Mouse (Mus musculus): ENCODE data around the gene Cwf19l1. TPM values are rescaled to one million over a fixed set of nuclear protein-coding genes. Genes with fewer than 3 reads are reported as not detected.

Gene Cwf19l1
- polyA plus RNA-seq, 1 experiment, result 9.9 TPM

DNA sequence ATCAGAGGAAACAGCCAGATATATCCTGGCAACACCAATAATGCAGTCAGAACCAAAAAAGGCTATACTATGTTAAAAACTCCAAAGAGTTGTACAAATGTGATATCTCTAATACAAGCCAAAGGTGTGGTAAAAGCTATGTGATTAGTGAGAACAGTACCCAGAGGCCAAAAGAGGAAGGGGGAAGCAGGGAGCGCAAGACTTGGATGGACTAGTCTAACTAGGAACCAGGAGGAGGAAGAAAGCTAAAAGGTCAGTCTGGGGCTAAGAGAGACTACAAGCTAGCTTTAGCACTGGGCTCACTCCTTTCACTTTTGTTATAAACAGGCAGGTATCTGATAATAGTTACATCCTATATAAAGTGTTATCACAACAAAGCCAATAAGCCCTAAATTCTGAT is 31.3 kb downstream of the Cwf19l1 start:
- H3K27ac ChIP-seq (ENCODE audit: insufficient read depth, low read depth, low read length), result no peak overlapping the region
- H3K27me3 ChIP-seq (replicated peaks; ENCODE audit: control insufficient read depth, insufficient read depth, low read length), result no peaks in the 10 kb centered on the region
- no peak for DNase-seq
- H3K36me3 ChIP-seq (ENCODE audit: control insufficient read depth, insufficient read depth, low read length), result peaks cover 2% of the 10 kb centered on the region
- no peak for TF ChIP-seq POLR2A (IDR thresholded peaks at IDR 0.05; ENCODE audit: low read depth, low read length)
- no peak for TF ChIP-seq CTCF (conservative IDR thresholded peaks at IDR 0.05; ENCODE audit: insufficient read depth, insufficient read length, low read depth, low read length)
- 59% methylated on average over 1 of the region's 1 CpGs for WGBS
- no peak overlapping the region for H3K4me3 ChIP-seq (ENCODE audit: insufficient read depth, low read depth, low read length)
- peaks cover 22% of the 10 kb centered on the region; the same call in 1 of the 2 replicates for H3K4me1 ChIP-seq (ENCODE audit: control insufficient read depth, insufficient read depth, low read length)

DNA sequence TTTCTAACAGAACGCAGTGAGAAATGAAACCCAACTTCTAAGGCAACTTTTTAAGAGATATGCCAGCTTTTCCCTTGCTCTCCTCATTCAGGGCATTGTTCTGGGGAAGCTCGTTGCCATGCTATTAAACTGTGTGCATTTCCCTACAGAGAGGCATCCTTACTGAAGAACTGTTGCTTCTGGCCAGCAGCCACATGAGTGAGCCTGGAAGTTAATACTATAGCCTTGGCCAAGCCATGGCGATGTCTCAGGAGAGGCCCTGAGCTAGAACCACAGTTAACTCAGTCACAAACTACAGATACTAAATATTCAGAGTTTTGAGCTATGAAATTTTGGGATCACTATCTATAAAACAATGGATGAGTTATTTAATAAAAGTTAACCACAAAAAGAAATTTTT is 32.7 kb downstream of the Cwf19l1 start:
- H3K36me3 ChIP-seq (ENCODE audit: control insufficient read depth, insufficient read depth, low read length), result peaks cover 6% of the 10 kb centered on the region
- DNase-seq, result no peak
- 64% methylated on average over 3 of the region's 3 CpGs for WGBS

DNA sequence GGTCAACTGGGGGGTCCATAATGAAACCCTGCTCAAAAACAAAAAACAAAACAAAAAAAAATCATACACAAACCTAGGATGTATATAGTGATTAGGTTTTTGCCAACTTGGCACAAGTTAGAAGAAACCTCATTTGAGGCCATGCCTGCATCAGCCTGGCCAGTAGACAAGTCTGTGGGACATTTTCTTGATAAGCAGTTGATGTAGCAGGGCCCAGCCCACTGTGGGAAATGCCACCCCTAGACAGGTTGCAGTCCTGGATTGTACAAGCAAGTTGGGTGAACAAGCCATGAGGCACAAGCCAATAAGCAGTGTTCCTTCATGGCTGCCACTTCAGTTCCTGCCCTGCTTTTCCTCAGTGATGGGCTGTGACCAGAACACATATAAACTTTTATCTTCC is 34.8 kb downstream of the Cwf19l1 start:
- H3K4me3 ChIP-seq (ENCODE audit: insufficient read depth, low read depth, low read length), result no peak overlapping the region
- H3K4me1 ChIP-seq (ENCODE audit: control insufficient read depth, insufficient read depth, low read length), result peaks cover 10% of the 10 kb centered on the region; the same call in 1 of the 2 replicates
- H3K36me3 ChIP-seq (ENCODE audit: control insufficient read depth, insufficient read depth, low read length), result peaks cover 15% of the 10 kb centered on the region
- H3K27ac ChIP-seq (ENCODE audit: insufficient read depth, low read depth, low read length), result no peak overlapping the region
- DNase-seq, result no peak
- no peak for TF ChIP-seq POLR2A (IDR thresholded peaks at IDR 0.05; ENCODE audit: low read depth, low read length)
- no peak for TF ChIP-seq CTCF (conservative IDR thresholded peaks at IDR 0.05; ENCODE audit: insufficient read depth, insufficient read length, low read depth, low read length)
- H3K27me3 ChIP-seq (replicated peaks; ENCODE audit: control insufficient read depth, insufficient read depth, low read length), result no peaks in the 10 kb centered on the region

More for the DNA sequence above, 32.7 kb downstream of the Cwf19l1 start:
- Histone ChIP-seq H3K4me1 (ENCODE audit: control insufficient read depth, insufficient read depth, low read length) (peaks cover 16% of the 10 kb centered on the region; the same call in 1 of the 2 replicates), H3K4me3 (ENCODE audit: insufficient read depth, low read depth, low read length) (no peak overlapping the region), H3K27me3 (replicated peaks; ENCODE audit: control insufficient read depth, insufficient read depth, low read length) (no peaks in the 10 kb centered on the region), H3K27ac (ENCODE audit: insufficient read depth, low read depth, low read length) (no peak overlapping the region)
- TF ChIP-seq POLR2A (IDR thresholded peaks at IDR 0.05; ENCODE audit: low read depth, low read length) (no peak), CTCF (conservative IDR thresholded peaks at IDR 0.05; ENCODE audit: insufficient read depth, insufficient read length, low read depth, low read length) (no peak)

DNA sequence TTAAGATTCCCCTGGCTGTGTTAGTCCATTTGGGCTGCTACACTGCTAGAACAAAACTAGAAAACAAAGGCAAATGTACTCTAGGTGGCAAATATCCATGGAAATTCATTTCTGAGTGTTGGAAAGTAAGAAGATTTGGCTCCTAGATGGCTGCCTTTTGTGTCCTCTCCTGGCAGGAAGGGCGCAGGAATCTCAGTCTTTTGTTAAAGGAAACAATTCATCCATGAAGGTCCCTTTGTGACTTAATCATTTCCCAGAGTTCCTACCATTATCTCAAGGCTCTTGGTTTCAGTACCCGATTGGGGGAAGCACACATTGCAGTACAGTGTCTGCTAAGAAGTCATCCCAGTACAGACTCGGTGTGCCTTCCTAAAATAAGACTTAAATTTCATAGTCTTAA is 49.4 kb downstream of the Cwf19l1 start:
- H3K4me1 ChIP-seq (ENCODE audit: control insufficient read depth, insufficient read depth, low read length), result no peaks in the 10 kb centered on the region
- no peaks in the 10 kb centered on the region for H3K27me3 ChIP-seq (replicated peaks; ENCODE audit: control insufficient read depth, insufficient read depth, low read length)
- WGBS, result 72% methylated on average over 3 of the region's 3 CpGs
- peaks cover 20% of the 10 kb centered on the region for H3K36me3 ChIP-seq (ENCODE audit: control insufficient read depth, insufficient read depth, low read length)
- no peak for DNase-seq
- H3K4me3 ChIP-seq (ENCODE audit: insufficient read depth, low read depth, low read length), result no peak overlapping the region
- TF ChIP-seq POLR2A (IDR thresholded peaks at IDR 0.05; ENCODE audit: low read depth, low read length) (no peak), CTCF (conservative IDR thresholded peaks at IDR 0.05; ENCODE audit: insufficient read depth, insufficient read length, low read depth, low read length) (no peak)
- no peak overlapping the region for H3K27ac ChIP-seq (ENCODE audit: insufficient read depth, low read depth, low read length)

DNA sequence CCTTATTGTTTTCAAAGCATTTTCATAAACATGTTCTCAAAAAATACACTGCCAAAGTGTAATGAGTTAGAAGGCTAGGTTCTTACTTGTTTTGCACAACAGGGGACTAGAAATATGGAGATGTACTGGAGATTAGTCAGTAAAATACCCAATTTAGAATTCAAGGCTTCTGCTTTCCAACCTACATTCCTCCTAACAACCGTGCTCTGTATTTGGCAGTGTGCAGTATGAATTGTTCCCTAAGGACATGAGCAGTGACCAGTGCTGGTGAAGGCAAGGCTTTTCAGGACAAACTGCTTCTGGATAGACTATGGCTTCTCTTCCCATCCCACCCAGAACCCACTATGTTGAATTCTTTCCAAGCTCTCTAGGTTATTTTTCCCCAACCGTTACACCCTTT is 54.8 kb downstream of the Cwf19l1 start:
- H3K4me3 ChIP-seq (ENCODE audit: insufficient read depth, low read depth, low read length), result no peak overlapping the region
- DNase-seq, result no peak
- H3K4me1 ChIP-seq (ENCODE audit: control insufficient read depth, insufficient read depth, low read length), result no peaks in the 10 kb centered on the region
- WGBS, result 79% methylated on average over 2 of the region's 2 CpGs
- TF ChIP-seq CTCF (conservative IDR thresholded peaks at IDR 0.05; ENCODE audit: insufficient read depth, insufficient read length, low read depth, low read length) (no peak), POLR2A (IDR thresholded peaks at IDR 0.05; ENCODE audit: low read depth, low read length) (no peak)
- no peaks in the 10 kb centered on the region for H3K27me3 ChIP-seq (replicated peaks; ENCODE audit: control insufficient read depth, insufficient read depth, low read length)
- no peak overlapping the region for H3K27ac ChIP-seq (ENCODE audit: insufficient read depth, low read depth, low read length)
- peaks cover 6% of the 10 kb centered on the region for H3K36me3 ChIP-seq (ENCODE audit: control insufficient read depth, insufficient read depth, low read length)

DNA sequence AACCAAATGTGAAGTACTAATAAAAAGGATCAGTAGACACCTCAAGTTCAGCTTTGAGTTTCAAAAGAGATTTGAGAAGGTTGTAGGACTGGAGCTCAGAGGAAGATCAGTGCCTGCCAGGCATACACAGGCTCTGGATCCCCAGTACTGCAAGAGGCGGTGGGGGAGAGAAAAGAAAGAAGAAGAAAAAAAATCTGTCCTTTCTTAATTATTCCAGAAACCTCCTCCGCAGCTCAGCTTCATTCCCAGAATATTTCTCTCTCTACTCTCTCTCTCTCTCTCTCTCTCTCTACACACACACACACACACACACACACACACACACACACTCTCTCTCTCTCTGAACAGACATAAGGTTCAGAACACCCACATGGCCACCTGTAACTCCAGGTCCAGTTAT is 55.7 kb downstream of the Cwf19l1 start:
- H3K27me3 ChIP-seq (replicated peaks; ENCODE audit: control insufficient read depth, insufficient read depth, low read length), result no peaks in the 10 kb centered on the region
- no peak overlapping the region for H3K4me3 ChIP-seq (ENCODE audit: insufficient read depth, low read depth, low read length)
- H3K36me3 ChIP-seq (ENCODE audit: control insufficient read depth, insufficient read depth, low read length), result peaks cover 10% of the 10 kb centered on the region
- TF ChIP-seq POLR2A (IDR thresholded peaks at IDR 0.05; ENCODE audit: low read depth, low read length), result no peak
- TF ChIP-seq CTCF (conservative IDR thresholded peaks at IDR 0.05; ENCODE audit: insufficient read depth, insufficient read length, low read depth, low read length), result no peak
- H3K27ac ChIP-seq (ENCODE audit: insufficient read depth, low read depth, low read length), result no peak overlapping the region
- DNase-seq, result no peak
- 75% methylated on average over 2 of the region's 2 CpGs for WGBS
- no peaks in the 10 kb centered on the region for H3K4me1 ChIP-seq (ENCODE audit: control insufficient read depth, insufficient read depth, low read length)

DNA sequence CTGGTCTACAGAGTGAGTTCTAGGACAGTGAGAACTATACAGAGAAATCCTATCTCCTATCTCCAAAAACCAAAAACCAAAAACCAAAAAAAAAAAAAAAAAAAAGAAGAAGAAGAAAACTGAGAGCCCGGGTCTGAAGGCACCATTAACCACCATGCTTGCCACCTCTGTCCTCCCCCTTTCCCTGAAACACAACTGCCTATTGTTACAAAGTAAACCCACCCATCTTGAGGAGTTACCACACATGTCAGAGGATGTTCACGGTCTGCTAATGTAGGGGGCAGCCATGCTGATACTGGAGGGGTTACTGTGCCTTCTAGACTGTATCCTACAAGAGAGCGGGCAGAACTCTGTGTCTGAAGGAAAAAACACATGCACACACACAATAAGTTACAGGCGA is 58.7 kb downstream of the Cwf19l1 start:
- Histone ChIP-seq H3K36me3 (ENCODE audit: control insufficient read depth, insufficient read depth, low read length) (peaks cover 7% of the 10 kb centered on the region), H3K27ac (ENCODE audit: insufficient read depth, low read depth, low read length) (no peak overlapping the region), H3K27me3 (replicated peaks; ENCODE audit: control insufficient read depth, insufficient read depth, low read length) (no peaks in the 10 kb centered on the region), H3K4me3 (ENCODE audit: insufficient read depth, low read depth, low read length) (no peak overlapping the region), H3K4me1 (ENCODE audit: control insufficient read depth, insufficient read depth, low read length) (no peaks in the 10 kb centered on the region)
- 74% methylated on average over 4 of the region's 4 CpGs for WGBS
- TF ChIP-seq POLR2A (IDR thresholded peaks at IDR 0.05; ENCODE audit: low read depth, low read length) (no peak), CTCF (conservative IDR thresholded peaks at IDR 0.05; ENCODE audit: insufficient read depth, insufficient read length, low read depth, low read length) (no peak)
- DNase-seq, result no peak

DNA sequence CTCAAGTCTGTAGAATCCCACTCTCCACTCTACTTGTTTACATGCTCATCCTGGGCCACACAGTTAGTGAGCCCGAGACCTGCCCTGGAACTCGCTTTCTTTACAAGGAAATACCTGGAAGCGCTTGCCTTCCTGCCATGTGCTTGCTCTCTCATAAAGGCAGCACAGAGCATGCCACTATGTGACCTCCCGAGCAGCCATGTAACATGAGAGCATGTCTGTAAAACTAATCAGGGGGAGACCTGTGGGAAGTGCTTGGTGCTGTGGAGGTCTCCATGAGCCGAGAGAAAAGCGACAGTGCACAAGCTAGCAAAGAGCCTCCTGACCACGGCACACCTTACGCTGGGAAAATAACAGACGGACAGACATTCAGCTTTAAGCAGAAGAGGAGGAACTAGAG is 59.2 kb downstream of the Cwf19l1 start:
- Histone ChIP-seq H3K27ac (ENCODE audit: insufficient read depth, low read depth, low read length) (no peak overlapping the region), H3K4me3 (ENCODE audit: insufficient read depth, low read depth, low read length) (no peak overlapping the region), H3K36me3 (ENCODE audit: control insufficient read depth, insufficient read depth, low read length) (peaks cover 7% of the 10 kb centered on the region), H3K27me3 (replicated peaks; ENCODE audit: control insufficient read depth, insufficient read depth, low read length) (no peaks in the 10 kb centered on the region), H3K4me1 (ENCODE audit: control insufficient read depth, insufficient read depth, low read length) (no peaks in the 10 kb centered on the region)
- DNase-seq, result no peak
- TF ChIP-seq CTCF (conservative IDR thresholded peaks at IDR 0.05; ENCODE audit: insufficient read depth, insufficient read length, low read depth, low read length) (no peak), POLR2A (IDR thresholded peaks at IDR 0.05; ENCODE audit: low read depth, low read length) (no peak)
- WGBS, result 68% methylated on average over 9 of the region's 9 CpGs

Measured in kidney, adult 2 months (tissue).